Mouse (Mus musculus) bone marrow, adult 2 months (tissue): ENCODE data around the gene Gm648. TPM values are rescaled to one million over a fixed set of nuclear protein-coding genes. Genes with fewer than 3 reads are reported as not detected.
"Not testable (repeated sequence)": the region's sequence is repeated elsewhere in the genome, so short reads cannot be mapped to it uniquely, and the experiment has no call there.

Experiments
- H3K27ac ChIP-seq: fragments of 200-500 bp; 2 replicates; pipeline ENCODE4 v1.5.1; 2012; ENCODE audit warnings: low read depth, mild to moderate bottlenecking, control low read depth, inconsistent platforms, low read length; ENCODE audit not compliant: control insufficient read depth, poor library complexity, insufficient read depth
- H3K4me1 ChIP-seq: fragments of 200-500 bp; 2 replicates; pipeline ENCODE4 v1.6.1; 2011; ENCODE audit warnings: low read length; ENCODE audit not compliant: control insufficient read depth, insufficient read depth
- H3K4me3 ChIP-seq: fragments of 200-500 bp; replicated peaks from 2 replicates; pipeline ENCODE3; 2011; ENCODE audit warnings: mild to moderate bottlenecking, low read depth, low read length, control low read depth; ENCODE audit not compliant: control insufficient read depth
- CTCF ChIP-seq: fragments of 200-500 bp; IDR thresholded peaks from 2 replicates; pipeline ENCODE4 v1.5.1; 2011; ENCODE audit warnings: low read length, control low read depth; ENCODE audit not compliant: control insufficient read depth, insufficient read depth
- POLR2A ChIP-seq: fragments of 200-500 bp; IDR thresholded peaks from 2 replicates; pipeline ENCODE4 v1.6.1; 2011; ENCODE audit warnings: low read depth, mild to moderate bottlenecking, control low read depth, low read length, borderline replicate concordance; ENCODE audit not compliant: control insufficient read depth
- WGBS: fragments of 180-500 bp; shearing (Covaris S2); methylation state at CpG from one replicate; pipeline ENCODE4 v1.1.7; 2018; 5-methylcytosine and 5-hydroxymethylcytosine counted together
- polyA plus RNA-seq: library from polyadenylated mRNA; stranded (reverse); fragments of >200 nt; gene quantifications from 2 replicates; pipeline ENCODE4 v1.2.4, GENCODE M21; 2011; ENCODE audit warnings: low replicate concordance; ENCODE audit not compliant: missing spikeins, insufficient read depth, insufficient read length

Gm648 gene
- not detected in 2 replicates for polyA plus RNA-seq

DNA sequence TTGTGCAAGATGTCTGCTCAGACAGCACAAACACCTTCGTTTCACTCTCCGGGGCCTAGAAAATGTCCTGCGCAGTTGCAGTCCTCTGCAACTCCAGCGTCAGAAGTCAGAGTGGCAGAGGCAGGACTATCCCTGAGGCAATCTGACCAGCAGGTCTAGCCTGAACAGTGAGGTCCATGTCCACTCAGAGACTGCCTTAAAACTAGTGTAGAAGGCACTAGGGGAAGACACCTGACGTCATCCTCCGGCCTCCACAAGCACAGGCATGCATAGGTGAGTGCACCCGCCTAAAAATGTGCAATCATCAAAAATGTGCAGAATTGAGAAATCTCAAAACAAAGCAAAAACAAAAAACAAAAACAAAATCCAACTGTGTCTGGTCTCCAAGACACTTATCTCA lies at the start of gene Gm648:
Gene Gm648, minus strand, starts transcription at position 101 of the 400 bp plus-strand sequence.
- Histone ChIP-seq H3K4me1 (no peaks in the 10 kb centered on the region), H3K4me3 (no peak within 1 kb of the TSS), H3K27ac (no peak within 1 kb of the TSS)
- TF ChIP-seq POLR2A, result no peak
- no peak for TF ChIP-seq CTCF
- 87% methylated on average over 7 of the region's 7 CpGs for WGBS

DNA sequence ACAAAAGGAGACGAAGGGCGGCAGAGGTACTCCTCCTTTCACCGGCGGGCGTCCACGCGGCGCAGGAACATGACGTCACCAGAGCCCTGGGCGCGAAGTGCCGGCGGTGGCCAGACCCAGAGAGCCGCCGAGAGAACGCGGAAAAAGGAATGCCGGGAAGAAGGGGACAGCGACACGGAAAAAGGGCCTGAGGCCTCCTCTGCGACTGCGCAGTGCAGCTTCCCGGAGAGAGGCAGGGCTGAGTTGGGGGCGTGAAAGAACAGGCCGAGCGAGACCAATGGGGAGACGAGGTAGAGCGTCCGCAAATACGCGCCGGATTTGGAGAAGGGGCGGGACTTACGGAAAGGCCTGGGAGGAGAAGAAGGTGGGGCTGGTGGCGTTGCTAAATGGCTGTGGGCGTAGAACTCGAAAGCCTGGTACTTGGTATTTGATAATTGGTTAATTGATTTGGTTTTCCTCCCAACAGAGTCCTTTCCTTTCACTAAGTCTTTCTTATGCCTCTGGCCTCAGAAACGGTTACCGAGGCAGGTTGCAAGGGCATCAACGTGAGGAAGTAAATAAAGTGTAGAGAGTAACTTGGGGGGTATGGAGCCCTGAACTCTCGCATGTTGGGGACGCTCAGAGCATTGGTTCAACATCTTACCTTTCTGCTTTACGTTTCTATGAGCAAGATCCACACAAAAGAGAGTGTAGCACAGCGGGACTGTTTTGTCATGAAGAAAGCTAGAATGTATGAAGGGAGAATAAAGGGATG lies 48.7 kb upstream of the Gm648 start, which contains the start of gene Mmgt1:
Gene Mmgt1, minus strand, starts transcription at position 183 of the 754 bp plus-strand sequence.
- H3K4me3 ChIP-seq, result peak within 1 kb of the TSS; percentile 88
- H3K27ac ChIP-seq, result peak within 1 kb of the TSS; percentile 69
- 11% methylated on average over 43 of the region's 44 CpGs for WGBS
- no peaks in the 10 kb centered on the region for H3K4me1 ChIP-seq
- TF ChIP-seq CTCF, result no peak
- no peak for TF ChIP-seq POLR2A

DNA sequence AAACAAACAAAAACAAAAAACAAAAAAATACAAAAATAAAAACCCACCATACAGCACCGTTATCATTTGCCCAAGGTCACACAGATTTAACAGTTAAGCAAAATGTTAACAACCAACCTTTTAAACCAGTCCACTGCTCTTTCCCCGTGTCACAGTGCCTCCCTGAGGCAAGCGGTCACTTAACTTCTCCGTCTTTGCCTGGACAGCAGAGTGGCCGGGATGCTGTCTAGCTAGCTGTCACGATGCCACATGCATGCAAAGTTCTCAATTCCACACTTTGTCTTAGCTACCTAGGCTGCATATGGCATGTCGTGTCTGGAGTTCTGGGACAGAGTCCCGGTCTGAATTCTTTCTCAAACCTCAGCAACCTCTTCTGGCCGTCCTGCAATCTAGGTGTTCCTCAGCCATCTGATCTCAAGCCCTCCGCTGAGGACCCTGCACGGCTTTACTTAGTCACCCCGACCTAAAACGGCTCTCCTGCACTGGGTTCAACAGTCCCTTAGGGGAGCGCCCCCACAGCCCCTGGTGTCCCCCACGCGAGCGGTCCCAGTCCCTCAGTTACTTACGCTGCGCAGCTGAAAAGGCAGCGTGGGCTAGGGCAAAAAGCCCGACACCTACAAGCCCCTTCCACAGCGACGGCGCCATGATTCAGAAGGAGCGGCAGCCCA lies 47.9 kb upstream of the Gm648 start:
- WGBS, result 9% methylated on average over 25 of the region's 25 CpGs
- TF ChIP-seq CTCF (no peak), POLR2A (no peak)
- Histone ChIP-seq H3K27ac (peak overlapping the region; percentile 69), H3K4me1 (no peaks in the 10 kb centered on the region), H3K4me3 (peak overlapping the region; percentile 88)

DNA sequence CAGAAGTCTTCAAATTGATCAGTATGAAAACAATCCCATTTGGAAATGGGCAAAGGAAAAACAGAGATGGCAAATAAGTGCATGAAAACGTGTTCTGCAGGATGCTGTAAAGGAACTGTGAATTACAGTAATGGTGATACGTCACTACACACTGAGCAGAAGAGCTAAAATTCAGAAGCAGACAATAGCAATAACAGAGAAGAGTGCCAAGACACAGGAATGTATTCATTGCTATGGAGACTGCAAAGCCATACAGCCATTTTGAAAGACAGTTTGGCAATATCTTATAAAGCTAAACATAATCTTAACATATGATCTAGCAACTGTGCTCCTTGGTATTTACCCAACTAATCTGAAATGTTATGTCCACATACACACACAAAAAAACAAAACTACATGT lies 28.8 kb upstream of the Gm648 start:
- H3K27ac ChIP-seq, result no peak overlapping the region
- WGBS, result 74% methylated on average over 2 of the region's 2 CpGs
- no peak overlapping the region for H3K4me3 ChIP-seq
- TF ChIP-seq CTCF (no peak), POLR2A (no peak)
- no peaks in the 10 kb centered on the region for H3K4me1 ChIP-seq

DNA sequence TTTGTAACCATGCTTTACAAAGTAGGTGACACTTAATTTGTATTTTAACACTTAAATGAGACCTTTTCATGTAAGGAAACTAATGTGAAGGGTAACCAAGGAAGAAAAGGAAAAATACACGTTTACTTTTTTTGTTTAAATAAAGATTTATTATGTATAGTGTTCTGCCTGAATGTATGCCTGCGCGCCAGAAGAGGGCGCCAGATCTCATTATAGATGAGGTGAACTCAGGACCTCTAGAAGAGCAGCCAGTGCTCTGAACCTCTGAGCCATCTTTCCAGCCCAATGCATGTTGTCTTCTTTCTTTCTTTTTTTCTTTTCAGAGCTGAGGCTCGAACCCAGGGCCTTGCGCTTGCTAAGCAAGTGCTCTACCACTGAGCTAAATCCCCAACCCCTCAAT lies 23.1 kb upstream of the Gm648 start:
- Histone ChIP-seq H3K4me1 (no peaks in the 10 kb centered on the region), H3K27ac (no peak overlapping the region), H3K4me3 (no peak overlapping the region)
- TF ChIP-seq CTCF, result peak; percentile 44
- TF ChIP-seq POLR2A, result no peak
- WGBS, result 19% methylated on average over 6 of the region's 6 CpGs

DNA sequence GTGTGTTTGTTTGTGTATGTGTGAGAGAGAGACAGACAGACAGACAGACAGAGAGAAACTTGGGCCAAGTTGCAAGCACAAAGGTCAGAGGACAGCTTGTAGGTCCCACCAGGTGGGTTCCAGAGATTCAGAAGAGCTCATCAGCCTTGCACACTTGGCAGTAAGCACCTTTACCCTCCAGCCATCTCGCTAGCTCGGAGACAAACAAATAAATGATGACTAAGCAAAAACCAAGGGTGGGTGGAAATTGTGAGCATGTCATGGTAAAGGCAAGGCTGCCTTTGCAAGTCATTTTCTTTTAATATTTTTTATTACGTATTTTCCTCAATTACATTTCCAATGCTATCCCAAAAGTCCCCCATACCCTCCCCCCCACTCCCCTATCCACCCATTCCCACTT lies 4.2 kb upstream of the Gm648 start:
- H3K27ac ChIP-seq, result no peak overlapping the region
- H3K4me3 ChIP-seq, result no peak overlapping the region
- 52% methylated on average over 3 of the region's 3 CpGs for WGBS
- TF ChIP-seq CTCF, result no peak
- no peak for TF ChIP-seq POLR2A
- H3K4me1 ChIP-seq, result no peaks in the 10 kb centered on the region

DNA sequence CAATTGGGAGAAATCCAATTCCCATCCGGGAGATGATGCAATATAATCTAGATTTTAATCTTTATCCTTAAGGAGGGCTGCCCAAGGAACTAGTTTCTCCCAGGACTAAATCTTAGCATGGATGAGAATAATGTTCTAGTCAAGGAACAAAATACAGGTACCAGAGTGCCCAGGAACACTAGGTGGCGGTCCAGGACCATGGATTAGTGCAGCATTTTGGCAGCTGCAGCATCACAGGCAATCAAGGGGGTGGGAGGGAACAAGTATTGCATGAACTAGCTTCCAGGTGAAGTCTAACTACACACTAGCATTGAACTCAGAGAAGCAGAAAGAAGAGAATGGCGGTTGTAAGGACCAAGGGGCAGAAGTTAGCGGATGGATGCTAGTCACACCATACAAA lies 12.2 kb downstream of the Gm648 start:
- TF ChIP-seq CTCF, result peak; percentile 33; the same call in 1 of the 2 replicates
- no peak for TF ChIP-seq POLR2A
- 55% methylated on average over 4 of the region's 4 CpGs for WGBS
- H3K27ac ChIP-seq, result no peak overlapping the region
- H3K4me3 ChIP-seq, result no peak overlapping the region
- H3K4me1 ChIP-seq, result no peaks in the 10 kb centered on the region

DNA sequence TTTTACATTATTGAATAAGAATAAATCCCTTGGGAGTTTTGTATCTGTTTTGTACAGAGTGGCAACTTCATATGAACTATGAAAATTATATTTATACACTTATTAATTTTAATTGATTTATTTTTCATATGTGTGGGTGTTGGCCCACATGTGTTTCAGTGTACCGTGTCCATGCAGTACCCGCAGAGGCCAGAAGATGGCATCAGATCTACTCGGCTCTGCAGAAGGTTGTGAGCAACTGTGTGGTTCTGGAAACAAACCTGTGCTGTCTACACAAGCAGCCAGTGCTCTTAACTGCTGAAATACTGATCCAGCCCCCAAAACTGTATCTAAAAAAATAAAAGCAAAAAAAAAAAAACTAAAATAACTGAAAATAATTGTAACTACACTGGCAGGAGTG lies 18.1 kb downstream of the Gm648 start:
- Histone ChIP-seq H3K4me3 (no peak overlapping the region), H3K27ac (no peak overlapping the region), H3K4me1 (no peaks in the 10 kb centered on the region)
- WGBS, result 6% methylated on average over 3 of the region's 3 CpGs
- no peak for TF ChIP-seq POLR2A
- peak; percentile 55; the same call in 1 of the 2 replicates for TF ChIP-seq CTCF

DNA sequence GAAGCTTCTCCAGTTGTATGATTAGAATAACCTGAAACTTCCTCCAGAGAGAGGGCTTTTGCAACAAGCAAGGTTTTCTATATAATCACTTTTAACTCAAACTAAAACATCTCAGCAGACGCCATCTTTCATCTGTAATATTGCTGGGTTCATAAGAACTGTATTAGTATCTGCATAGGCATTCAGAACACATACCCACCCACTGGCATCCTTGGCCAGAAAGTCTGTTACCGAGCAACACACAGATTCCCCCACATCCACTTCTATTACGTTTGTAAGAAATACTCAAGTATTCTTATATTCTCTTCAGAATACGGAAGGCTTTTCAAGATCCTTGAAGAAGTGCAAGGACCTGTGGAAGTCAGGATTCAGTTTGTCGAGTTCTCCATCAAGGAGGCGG lies 25.0 kb downstream of the Gm648 start, which contains the start of gene Gm10477:
Gene Gm10477, plus strand, starts transcription at position 301 of the 400 bp plus-strand sequence.
- 78% methylated on average over 6 of the region's 6 CpGs for WGBS
- H3K4me1 ChIP-seq, H3K27ac ChIP-seq, H3K4me3 ChIP-seq: not testable (repeated sequence)
